Mouse (Mus musculus): ENCODE data around the gene Trim44. TPM values are rescaled to one million over a fixed set of nuclear protein-coding genes. Genes with fewer than 3 reads are reported as not detected.

The Trim44 gene
- polyA plus RNA-seq, 1 experiment, result 32.6 TPM

DNA sequence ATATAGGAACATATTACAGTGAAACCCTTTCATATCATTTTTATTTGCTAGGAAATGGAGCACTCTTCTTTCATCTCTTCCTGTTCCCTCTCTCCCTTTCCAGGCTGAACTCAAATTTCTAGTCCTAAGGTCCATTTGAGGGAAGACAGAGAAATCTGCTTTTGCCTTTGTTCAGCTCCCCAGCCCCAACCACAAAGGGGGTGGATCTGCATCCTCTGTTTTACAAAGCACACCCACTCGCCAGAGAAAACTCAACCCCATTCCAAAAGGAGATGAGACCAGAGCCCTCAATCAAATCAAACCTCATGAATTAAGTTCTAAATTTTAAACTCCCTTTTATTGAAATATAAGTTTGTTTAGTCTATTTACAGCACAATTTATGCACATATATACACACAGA lies 41.4 kb upstream of the Trim44 start:
- Histone ChIP-seq H3K4me1 (ENCODE audit: control insufficient read depth, insufficient read depth, low read length) (no peaks in the 10 kb centered on the region; the same call in 1 of the 2 replicates), H3K4me3 (replicated peaks; ENCODE audit: control insufficient read depth, low read depth, low read length) (no peak overlapping the region), H3K27ac (ENCODE audit: control insufficient read depth, insufficient read depth, low read depth, low read length, poor library complexity) (no peak overlapping the region)
- TF ChIP-seq CTCF (IDR thresholded peaks at IDR 0.05; ENCODE audit: control insufficient read depth, insufficient read depth, low read length), result no peak
- TF ChIP-seq POLR2A (IDR thresholded peaks at IDR 0.05; ENCODE audit: borderline replicate concordance, control insufficient read depth, low read depth, low read length), result no peak
- 31% methylated on average over 1 of the region's 1 CpGs for WGBS

DNA sequence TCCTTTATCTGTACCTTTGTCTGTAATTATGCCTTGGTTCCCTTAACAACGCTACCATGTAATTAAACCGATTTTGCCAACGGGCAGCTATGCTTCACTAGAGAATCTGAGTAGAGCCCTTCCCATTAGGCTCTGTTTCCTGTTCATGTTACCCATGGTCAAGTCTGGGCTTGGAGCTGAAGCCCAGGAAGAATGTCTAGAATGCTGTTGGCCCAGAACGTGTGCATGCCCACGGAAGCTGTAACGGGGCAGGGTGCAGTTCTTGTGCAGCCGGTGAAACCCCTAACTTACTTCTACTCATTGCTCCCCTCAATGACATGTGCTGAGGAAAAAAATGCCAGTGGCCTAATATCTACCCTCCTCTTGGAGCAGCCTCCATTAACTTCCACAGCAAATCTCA lies 40.2 kb upstream of the Trim44 start:
- WGBS, result 79% methylated on average over 7 of the region's 7 CpGs
- H3K27ac ChIP-seq (ENCODE audit: control insufficient read depth, insufficient read depth, low read depth, low read length, poor library complexity), result no peak overlapping the region
- no peaks in the 10 kb centered on the region; the same call in 1 of the 2 replicates for H3K4me1 ChIP-seq (ENCODE audit: control insufficient read depth, insufficient read depth, low read length)
- H3K4me3 ChIP-seq (replicated peaks; ENCODE audit: control insufficient read depth, low read depth, low read length), result no peak overlapping the region
- TF ChIP-seq POLR2A (IDR thresholded peaks at IDR 0.05; ENCODE audit: borderline replicate concordance, control insufficient read depth, low read depth, low read length) (no peak), CTCF (IDR thresholded peaks at IDR 0.05; ENCODE audit: control insufficient read depth, insufficient read depth, low read length) (no peak)

DNA sequence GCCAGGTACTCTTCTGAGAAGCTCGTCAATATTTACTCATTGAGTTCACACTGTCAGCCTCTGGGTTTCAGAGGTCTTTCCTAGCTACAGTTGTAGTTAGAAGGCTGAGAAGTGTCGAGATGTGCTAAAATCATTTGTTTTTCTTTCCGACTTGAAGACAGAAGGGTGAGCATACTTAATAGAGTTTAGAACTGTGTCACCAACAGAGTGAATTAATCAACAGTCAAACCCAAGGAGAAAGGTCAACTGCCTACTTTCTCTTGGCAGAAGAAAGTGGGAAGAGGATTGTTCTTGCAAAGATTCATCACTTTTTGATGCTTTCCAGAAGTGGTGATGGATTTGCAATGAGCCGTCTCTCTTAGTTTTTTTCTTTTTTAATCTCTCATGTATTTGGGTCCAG lies 39.2 kb upstream of the Trim44 start:
- no peak overlapping the region for H3K27ac ChIP-seq (ENCODE audit: control insufficient read depth, insufficient read depth, low read depth, low read length, poor library complexity)
- no peaks in the 10 kb centered on the region; the same call in 1 of the 2 replicates for H3K4me1 ChIP-seq (ENCODE audit: control insufficient read depth, insufficient read depth, low read length)
- no peak overlapping the region for H3K4me3 ChIP-seq (replicated peaks; ENCODE audit: control insufficient read depth, low read depth, low read length)
- 81% methylated on average over 4 of the region's 4 CpGs for WGBS
- TF ChIP-seq POLR2A (IDR thresholded peaks at IDR 0.05; ENCODE audit: borderline replicate concordance, control insufficient read depth, low read depth, low read length), result no peak
- no peak for TF ChIP-seq CTCF (IDR thresholded peaks at IDR 0.05; ENCODE audit: control insufficient read depth, insufficient read depth, low read length)

DNA sequence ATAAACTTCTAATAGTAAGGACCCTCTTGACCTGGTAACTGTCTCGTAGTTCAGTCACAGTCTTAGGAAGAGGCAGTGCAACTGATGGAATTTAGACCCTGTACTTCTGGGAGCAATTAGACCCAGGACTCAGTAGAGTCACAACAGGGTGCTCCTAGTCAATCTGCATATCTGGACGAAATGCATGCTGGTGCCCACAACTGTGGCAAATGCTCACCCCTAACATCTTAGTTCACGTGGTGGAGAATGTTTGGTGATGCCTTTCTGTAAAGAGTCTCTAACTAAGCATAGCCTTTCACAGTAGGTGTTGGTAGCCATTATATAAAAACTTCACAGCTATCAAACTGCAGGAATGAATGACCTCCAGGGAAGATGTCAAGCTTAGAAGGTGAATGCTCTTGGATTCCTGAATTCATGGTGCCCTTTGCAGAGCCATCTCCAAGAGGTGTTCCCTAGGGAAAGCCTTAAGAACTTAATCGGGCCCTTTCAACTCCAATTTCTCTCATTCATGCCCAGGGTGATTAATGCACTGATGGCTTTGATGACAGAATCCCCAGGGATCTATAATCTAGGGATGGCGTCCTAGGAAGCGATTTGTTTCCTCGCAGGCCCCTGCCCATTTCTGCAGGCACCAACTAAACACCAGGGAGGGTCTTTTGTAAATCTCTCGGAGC lies 29.9 kb upstream of the Trim44 start:
- no peak overlapping the region for H3K4me3 ChIP-seq (replicated peaks; ENCODE audit: control insufficient read depth, low read depth, low read length)
- 75% methylated on average over 8 of the region's 8 CpGs for WGBS
- no peaks in the 10 kb centered on the region for H3K4me1 ChIP-seq (ENCODE audit: control insufficient read depth, insufficient read depth, low read length)
- no peak overlapping the region for H3K27ac ChIP-seq (ENCODE audit: control insufficient read depth, insufficient read depth, low read depth, low read length, poor library complexity)
- no peak for TF ChIP-seq POLR2A (IDR thresholded peaks at IDR 0.05; ENCODE audit: borderline replicate concordance, control insufficient read depth, low read depth, low read length)
- TF ChIP-seq CTCF (IDR thresholded peaks at IDR 0.05; ENCODE audit: control insufficient read depth, insufficient read depth, low read length), result no peak

DNA sequence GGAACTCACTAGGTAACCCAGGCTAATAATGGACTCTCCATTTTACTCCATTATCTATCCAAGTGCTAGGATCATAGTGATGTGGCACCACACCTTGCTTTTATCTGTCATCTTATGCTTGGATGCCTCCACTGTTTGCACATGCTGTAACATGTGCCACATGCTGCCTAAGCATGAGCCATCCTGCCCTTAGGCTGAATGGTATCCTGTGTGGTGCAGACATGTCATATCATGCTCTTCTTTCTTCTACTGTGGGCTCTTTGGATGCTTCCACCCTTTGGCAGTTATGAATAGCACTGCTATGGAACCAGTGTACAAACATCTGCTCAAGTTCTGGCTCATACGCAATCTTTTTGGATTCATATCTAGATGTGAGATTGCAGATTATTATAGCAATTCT lies 26.3 kb upstream of the Trim44 start:
- H3K4me1 ChIP-seq (ENCODE audit: control insufficient read depth, insufficient read depth, low read length), result no peaks in the 10 kb centered on the region
- no peak overlapping the region for H3K4me3 ChIP-seq (replicated peaks; ENCODE audit: control insufficient read depth, low read depth, low read length)
- WGBS, result 81% methylated on average over 1 of the region's 1 CpGs
- no peak overlapping the region for H3K27ac ChIP-seq (ENCODE audit: control insufficient read depth, insufficient read depth, low read depth, low read length, poor library complexity)
- TF ChIP-seq CTCF (IDR thresholded peaks at IDR 0.05; ENCODE audit: control insufficient read depth, insufficient read depth, low read length) (no peak), POLR2A (IDR thresholded peaks at IDR 0.05; ENCODE audit: borderline replicate concordance, control insufficient read depth, low read depth, low read length) (no peak)

DNA sequence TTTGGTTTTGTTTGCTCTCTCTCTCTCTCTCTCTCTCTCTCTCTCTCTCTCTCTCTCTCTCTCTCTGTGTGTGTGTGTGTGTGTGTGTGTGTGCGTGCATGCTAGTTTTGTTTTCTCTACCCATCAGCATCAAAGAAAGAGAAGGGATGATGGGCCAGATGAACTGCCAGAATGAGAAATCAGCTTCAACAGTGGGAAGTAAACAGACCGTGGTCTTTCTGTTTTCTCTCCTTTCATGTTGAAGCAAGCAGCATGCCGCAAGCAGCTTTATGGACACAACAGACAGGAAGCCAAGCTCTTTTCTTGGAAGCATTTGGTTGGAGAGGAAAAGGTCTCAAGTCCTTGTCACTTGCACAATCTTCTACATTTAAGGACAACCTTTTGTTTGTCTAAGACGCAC lies 23.5 kb upstream of the Trim44 start:
- Histone ChIP-seq H3K27ac (ENCODE audit: control insufficient read depth, insufficient read depth, low read depth, low read length, poor library complexity) (no peak overlapping the region), H3K4me1 (ENCODE audit: control insufficient read depth, insufficient read depth, low read length) (no peaks in the 10 kb centered on the region), H3K4me3 (replicated peaks; ENCODE audit: control insufficient read depth, low read depth, low read length) (no peak overlapping the region)
- 58% methylated on average over 4 of the region's 4 CpGs for WGBS
- TF ChIP-seq POLR2A (IDR thresholded peaks at IDR 0.05; ENCODE audit: borderline replicate concordance, control insufficient read depth, low read depth, low read length) (no peak), CTCF (IDR thresholded peaks at IDR 0.05; ENCODE audit: control insufficient read depth, insufficient read depth, low read length) (no peak)

DNA sequence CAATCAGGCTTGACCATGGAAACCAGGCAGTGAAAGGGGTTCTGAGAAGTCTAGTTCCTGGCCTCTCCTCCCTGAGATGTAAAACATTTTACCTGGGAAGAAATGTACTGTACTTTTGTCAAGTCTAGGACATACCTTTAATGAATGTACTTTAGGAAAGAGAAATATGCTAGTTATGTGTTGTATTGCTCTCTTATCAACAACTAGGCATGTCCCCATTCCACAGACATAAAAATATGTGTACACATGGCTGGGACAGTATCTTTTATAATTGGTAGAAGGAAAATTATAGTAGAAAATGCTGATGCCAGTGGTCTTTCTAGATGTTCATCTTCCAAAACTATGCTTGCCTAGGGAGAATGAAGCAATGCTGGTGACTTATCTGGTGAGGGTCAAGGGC lies 20.3 kb upstream of the Trim44 start:
- H3K4me1 ChIP-seq (ENCODE audit: control insufficient read depth, insufficient read depth, low read length), result no peaks in the 10 kb centered on the region
- no peak overlapping the region for H3K4me3 ChIP-seq (replicated peaks; ENCODE audit: control insufficient read depth, low read depth, low read length)
- no peak overlapping the region for H3K27ac ChIP-seq (ENCODE audit: control insufficient read depth, insufficient read depth, low read depth, low read length, poor library complexity)
- TF ChIP-seq CTCF (IDR thresholded peaks at IDR 0.05; ENCODE audit: control insufficient read depth, insufficient read depth, low read length) (no peak), POLR2A (IDR thresholded peaks at IDR 0.05; ENCODE audit: borderline replicate concordance, control insufficient read depth, low read depth, low read length) (no peak)

DNA sequence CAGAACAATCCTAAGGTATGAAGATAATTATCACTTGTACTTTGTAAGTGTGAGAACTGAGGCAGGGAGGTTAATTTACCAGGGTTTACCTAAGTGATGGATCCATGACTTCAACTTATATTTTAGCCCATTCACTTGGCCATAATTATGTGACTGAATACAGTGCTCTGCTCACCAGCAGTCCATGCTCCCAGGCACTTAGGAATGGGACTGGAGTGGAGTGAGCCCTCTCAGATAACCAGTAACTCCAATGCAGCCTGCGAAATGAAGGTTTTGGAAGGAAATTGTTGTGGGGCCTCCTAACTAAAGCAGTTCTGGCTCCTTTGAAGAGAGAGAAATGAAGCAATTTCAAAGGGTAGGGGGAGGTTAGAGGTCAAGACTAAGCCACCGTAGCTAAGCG lies 18.8 kb upstream of the Trim44 start:
- 83% methylated on average over 3 of the region's 3 CpGs for WGBS
- Histone ChIP-seq H3K4me3 (replicated peaks; ENCODE audit: control insufficient read depth, low read depth, low read length) (no peak overlapping the region), H3K27ac (ENCODE audit: control insufficient read depth, insufficient read depth, low read depth, low read length, poor library complexity) (no peak overlapping the region), H3K4me1 (ENCODE audit: control insufficient read depth, insufficient read depth, low read length) (no peaks in the 10 kb centered on the region)
- TF ChIP-seq CTCF (IDR thresholded peaks at IDR 0.05; ENCODE audit: control insufficient read depth, insufficient read depth, low read length), result no peak
- no peak for TF ChIP-seq POLR2A (IDR thresholded peaks at IDR 0.05; ENCODE audit: borderline replicate concordance, control insufficient read depth, low read depth, low read length)
